ENCODE assay signal across 22 mouse cellular contexts in genomic region chr7:143733746-143734145, GRCm38 (mm10). TPM values are rescaled to one million over a fixed set of nuclear protein-coding genes. Genes with fewer than 3 reads are reported as not detected.
"Had no signal": no experiment of that assay in that cellular context is flagged by ENCODE, and none has a peak within 500 bp of the region (broad histone marks: within the 10 kb centered on the region; RNA-seq: fewer than 3 reads in every experiment).

No protein-coding gene starts in this region.

- H3K9ac ChIP-seq: limb, embryonic 13.5 days; liver, embryonic 14.5 days; midbrain, embryonic 13.5 days had no signal

- H3K4me2 ChIP-seq: limb, embryonic 13.5 days; midbrain, embryonic 13.5 days had no signal

- ATAC-seq: midbrain, embryonic 13.5 days had no signal

- H3K27me3 ChIP-seq: limb, embryonic 13.5 days; midbrain, embryonic 13.5 days had no signal

- DNase-seq: kidney, adult 11 months; kidney, adult 9 months; kidney, postnatal 4 days; lung, adult 18-20 months; spleen, adult 18-20 months; thymus, adult 2 months; thymus, postnatal 25 days had no signal

- H3K27ac ChIP-seq: kidney, postnatal 0 days; layer of hippocampus, adult 2 months; limb, embryonic 13.5 days; liver, embryonic 14.5 days; midbrain, embryonic 13.5 days had no signal

- H3K9me3 ChIP-seq: limb, embryonic 13.5 days; midbrain, embryonic 13.5 days had no signal

- H3K4me3 ChIP-seq: layer of hippocampus, adult 2 months; limb, embryonic 13.5 days; midbrain, embryonic 13.5 days had no signal

RNA-seq across cellular contexts. Expression of gene Mrgprg, which starts 33.0 kb away (rescaled TPM):
- total RNA-seq: layer of hippocampus, adult 2 months; layer of hippocampus, postnatal 14 days; left cerebral cortex, adult 8-10 months; left cerebral cortex, postnatal 36 days; liver, adult 2 months; megakaryocyte progenitor cell, adult 5-6 weeks had no signal
- polyA plus RNA-seq: kidney, postnatal 0 days; limb, embryonic 13.5 days; liver, adult 2 months; liver, embryonic 14.5 days; lung, embryonic 16.5 days; midbrain, embryonic 13.5 days; midbrain, postnatal 0 days; neural tube, embryonic 14.5 days; stomach, embryonic 14.5 days; testis, adult 2 months had no signal

RNA-seq across cellular contexts. Expression of gene Tnfrsf23, which starts 48.1 kb away (rescaled TPM):
- total RNA-seq: liver, adult 2 months had no signal
